Mouse (Mus musculus) CH12.LX (cell line): ENCODE results near the gene Nat14. TPM values are rescaled to one million over a fixed set of nuclear protein-coding genes. Genes with fewer than 3 reads are reported as not detected.
"Not testable (repeated sequence)": the region's sequence is repeated elsewhere in the genome, so short reads cannot be mapped to it uniquely, and the experiment has no call there.

Source experiments
- DNase-seq: peaks from one replicate; pipeline ENCODE4 v3.0.0-alpha.2; 2013; ENCODE audit errors: extremely low read depth
- H3K27ac ChIP-seq: 2 replicates; pipeline ENCODE4 v1.5.1; 2012; ENCODE audit warnings: low read depth, mild to moderate bottlenecking, control low read depth, moderate library complexity; ENCODE audit not compliant: insufficient read depth
- H3K27me3 ChIP-seq: replicated peaks from 2 replicates; pipeline ENCODE3; 2012; ENCODE audit warnings: inconsistent platforms
- H3K36me3 ChIP-seq, 2 experiments: replicated peaks in 1 of 2; 2 replicates each; pipeline versions ENCODE3 to v1.6.1; 2012; ENCODE audit warnings: inconsistent platforms in 1 of 2, low read length in 1 of 2, mild to moderate bottlenecking in 1 of 2, mixed read lengths in 1 of 2, moderate library complexity in 1 of 2; ENCODE audit not compliant: control insufficient read depth in 1 of 2, insufficient read depth in 1 of 2
- H3K4me1 ChIP-seq, 2 experiments: 2 replicates each; pipeline ENCODE4 v1.6.1; 2012; ENCODE audit warnings: inconsistent platforms in 1 of 2, moderate library complexity in 1 of 2; ENCODE audit not compliant: insufficient read depth in 2 of 2, control insufficient read depth in 1 of 2
- H3K4me2 ChIP-seq: 2 replicates; pipeline ENCODE4 v1.6.1; 2012; ENCODE audit warnings: low read depth, mild to moderate bottlenecking, control low read depth; ENCODE audit not compliant: poor library complexity, insufficient read depth, severe bottlenecking
- H3K4me3 ChIP-seq, 3 experiments: fragments of 150-350 bp in 1 of 3; sonication (generic) in 1 of 3; replicated peaks in 1 of 3; 2 replicates each; pipeline versions ENCODE3 to v1.5.1; 2011 to 2012; ENCODE audit warnings: low read depth in 2 of 3, low read length in 2 of 3, mild to moderate bottlenecking in 2 of 3, moderate library complexity in 2 of 3, control low read depth in 1 of 3, improper control_type of control experiment in 1 of 3, inconsistent platforms in 1 of 3, mixed read lengths in 1 of 3; ENCODE audit not compliant: poor library complexity in 1 of 3
- H3K79me2 ChIP-seq: replicated peaks from 2 replicates; pipeline ENCODE4 v1.6.1; 2012; ENCODE audit warnings: mild to moderate bottlenecking, moderate library complexity; ENCODE audit not compliant: control insufficient read depth, poor library complexity, insufficient read depth, severe bottlenecking; ENCODE audit errors: extremely low read depth
- H3K9ac ChIP-seq: 2 replicates; pipeline ENCODE4 v1.6.1; 2012; ENCODE audit warnings: low read depth, mild to moderate bottlenecking, control low read depth, moderate library complexity; ENCODE audit not compliant: insufficient read depth
- H3K9me3 ChIP-seq: replicated peaks from 2 replicates; pipeline ENCODE3; 2012; ENCODE audit warnings: low read length, inconsistent platforms, mixed read lengths
- BHLHE40 ChIP-seq: IDR thresholded peaks from 2 replicates; pipeline ENCODE4 v1.6.1; 2011; ENCODE audit warnings: mild to moderate bottlenecking, low read depth, low read length, improper control_type of control experiment
- CHD2 ChIP-seq: IDR thresholded peaks from 2 replicates; pipeline ENCODE4 v1.6.1; 2011; ENCODE audit warnings: low read length, improper control_type of control experiment
- E2F4 ChIP-seq: IDR thresholded peaks from 2 replicates; pipeline ENCODE4 v1.6.1; 2011; ENCODE audit warnings: low read depth, low read length, improper control_type of control experiment; ENCODE audit not compliant: insufficient replicate concordance
- JUND ChIP-seq: conservative IDR thresholded peaks from 2 replicates; pipeline ENCODE4 v1.6.1; 2011; ENCODE audit warnings: low read depth, low read length, improper control_type of control experiment
- MAFK ChIP-seq: IDR thresholded peaks from 2 replicates; pipeline ENCODE4 v1.6.1; 2011; ENCODE audit warnings: low read length, improper control_type of control experiment; ENCODE audit not compliant: insufficient replicate concordance
- MEF2A ChIP-seq: IDR thresholded peaks from 2 replicates; pipeline ENCODE4 v1.6.1; 2014; ENCODE audit warnings: low read depth, mild to moderate bottlenecking, inconsistent platforms, low read length, improper control_type of control experiment, borderline replicate concordance
- MXI1 ChIP-seq: IDR thresholded peaks from 2 replicates; pipeline ENCODE4 v1.6.1; 2011; ENCODE audit warnings: mild to moderate bottlenecking, low read depth, low read length, improper control_type of control experiment
- MYC ChIP-seq: IDR thresholded peaks from 2 replicates; pipeline ENCODE4 v1.6.1; 2011; ENCODE audit warnings: low read depth, mild to moderate bottlenecking, improper control_type of control experiment, low read length
- NELFE ChIP-seq: IDR thresholded peaks from 2 replicates; pipeline ENCODE4 v1.6.1; 2011; ENCODE audit warnings: low read depth, low read length, improper control_type of control experiment
- PAX5 ChIP-seq: IDR thresholded peaks from 2 replicates; pipeline ENCODE4 v1.6.1; 2012; ENCODE audit warnings: low read length, inconsistent platforms, mixed read lengths
- RAD21 ChIP-seq: IDR thresholded peaks from 2 replicates; pipeline ENCODE4 v1.6.1; 2011; ENCODE audit warnings: low read depth, mild to moderate bottlenecking, low read length, improper control_type of control experiment, moderate library complexity
- SMC3 ChIP-seq: IDR thresholded peaks from 2 replicates; pipeline ENCODE4 v1.6.1; 2011; ENCODE audit warnings: low read depth, low read length, improper control_type of control experiment
- USF1 ChIP-seq: IDR thresholded peaks from 2 replicates; pipeline ENCODE4 v1.6.1; 2014; ENCODE audit warnings: low read depth, mild to moderate bottlenecking, inconsistent platforms, low read length, improper control_type of control experiment
- USF2 ChIP-seq: conservative IDR thresholded peaks from 2 replicates; pipeline ENCODE4 v1.6.1; 2011; ENCODE audit warnings: low read depth, low read length, improper control_type of control experiment
- ZC3H11A ChIP-seq: IDR thresholded peaks from 2 replicates; pipeline ENCODE4 v1.6.1; 2012; ENCODE audit warnings: low read depth, mild to moderate bottlenecking, inconsistent platforms, low read length, improper control_type of control experiment
- ZMIZ1 ChIP-seq: IDR thresholded peaks from 2 replicates; pipeline ENCODE4 v1.6.1; 2012; ENCODE audit warnings: low read depth, mild to moderate bottlenecking, inconsistent platforms, low read length, improper control_type of control experiment
- ZNF384 ChIP-seq: IDR thresholded peaks from 2 replicates; pipeline ENCODE4 v1.6.1; 2012; ENCODE audit warnings: low read depth, low read length, improper control_type of control experiment, inconsistent platforms
- dilution Hi-C: fragments of 300-500 bp; cut with MboI; formaldehyde crosslinking; loops from 2 replicates; pipeline ENCODE4 v1.14.3; 2020; ENCODE audit warnings: low sequenced_read_pairs; ENCODE audit not compliant: extremely low pct_unique_long_range_greater_than_20kb, extremely low pct_ligation_motif_present
- in situ Hi-C: fragments of 300-500 bp; cut with MboI; formaldehyde crosslinking; loops from 3 replicates; pipeline ENCODE4 v1.14.3; 2019; ENCODE audit warnings: low sequenced_read_pairs, low pct_ligation_motif_present, low pct_unique_long_range_greater_than_20kb, mixed read lengths
- polyA plus RNA-seq: library from polyadenylated mRNA; unstranded; fragments of >175 nt; gene quantifications from 2 replicates; pipeline ENCODE4 v1.2.1, GENCODE M21; 2012; ENCODE audit warnings: low read depth; ENCODE audit not compliant: insufficient read length
- total RNA-seq, 2 experiments: library from RNA; depleted of rRNA; stranded (reverse); fragments of 300-350 nt in 1 of 2; fragments of >200 nt in 1 of 2; gene quantifications; 2 replicates each; pipeline ENCODE4 v1.2.3; 2012 to 2014

Gene Nat14
- total and polyA plus RNA-seq, 3 experiments: 0.27 to 1.3 (median 0.97) TPM

DNA sequence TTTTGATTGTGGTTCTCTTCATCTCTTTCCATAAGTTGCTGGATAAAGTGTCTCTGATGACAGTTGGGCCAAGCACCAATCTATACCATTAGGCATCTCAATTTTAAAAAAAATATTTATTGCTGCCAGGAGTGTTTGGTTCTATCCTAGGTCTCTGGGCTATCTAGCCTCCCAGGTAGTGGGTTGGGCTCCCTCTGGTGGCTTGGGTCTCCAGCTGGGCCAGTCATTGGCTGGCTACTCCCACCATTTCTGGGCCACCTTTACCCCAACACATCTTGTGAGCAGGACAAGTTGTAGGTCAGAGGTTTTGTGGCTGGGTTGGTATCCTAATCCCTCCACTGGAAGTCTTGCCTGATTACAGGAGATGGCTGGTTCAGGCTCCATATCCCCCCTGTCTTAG lies 43.6 kb upstream of the Nat14 start (continued):
- TF ChIP-seq RAD21: peak; percentile 48
- no peak for TF ChIP-seq USF1
- 0 out of 2 replicates have a peak, but pooled peaks have one; percentile 26 for TF ChIP-seq ZNF384
- no peak for TF ChIP-seq PAX5
- no peak for TF ChIP-seq NELFE
- no peak for TF ChIP-seq MXI1
- peak; percentile 80 for TF ChIP-seq SMC3
- no peak for TF ChIP-seq ZC3H11A

DNA sequence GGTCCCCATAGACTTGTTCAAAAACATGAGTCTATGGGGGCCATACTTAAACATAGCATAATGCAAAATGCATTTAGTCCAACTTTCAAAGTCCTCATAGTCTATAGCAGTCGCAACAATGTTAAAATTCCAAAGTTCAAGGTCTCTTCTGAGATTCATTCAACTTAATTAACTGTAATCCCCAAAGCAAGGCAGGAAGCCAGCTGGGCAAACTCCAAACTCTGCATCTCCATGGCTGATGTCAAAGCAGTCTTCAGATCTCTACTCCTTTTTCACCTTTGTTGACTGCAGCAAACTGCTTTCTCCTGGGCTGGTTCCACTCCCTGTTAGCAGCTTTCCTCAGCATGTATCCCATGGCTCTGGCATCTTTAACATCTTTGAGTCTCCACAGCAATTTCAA lies 42.8 kb upstream of the Nat14 start:
- dilution Hi-C loops: not testable (repeated sequence)

DNA sequence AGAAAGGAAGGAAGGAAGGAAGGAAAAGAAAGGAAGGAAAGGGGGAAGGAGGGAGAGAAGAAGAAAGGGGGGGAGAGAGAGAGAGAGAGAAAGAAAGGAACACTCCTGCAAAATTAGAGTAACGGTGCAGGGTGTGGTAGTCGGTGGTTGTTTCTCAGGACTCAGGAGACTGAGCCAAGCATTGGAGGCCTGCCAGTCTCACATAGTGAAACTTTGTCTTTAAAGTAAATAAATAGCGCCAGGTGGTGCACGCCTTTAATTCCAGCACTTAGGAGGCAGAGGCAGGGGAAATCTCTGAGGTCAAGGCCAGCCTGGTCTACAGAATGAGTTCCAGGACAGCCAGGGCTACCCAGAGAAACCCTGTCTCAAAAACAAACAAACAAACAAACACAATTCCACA lies 35.1 kb upstream of the Nat14 start:
- in situ Hi-C loops: no loop called here

More for the DNA sequence above, 42.8 kb upstream of the Nat14 start:
- in situ Hi-C loops, H3K79me2 ChIP-seq, H3K9me3 ChIP-seq, H3K27ac ChIP-seq, H3K27me3 ChIP-seq, DNase-seq, H3K4me2 ChIP-seq, H3K4me3 ChIP-seq, H3K9ac ChIP-seq, H3K36me3 ChIP-seq: not testable (repeated sequence)
- H3K4me1 ChIP-seq: peaks cover 6 to 14% of the 10 kb centered on the region in 2 experiments

More for the DNA sequence above, 35.1 kb upstream of the Nat14 start:
- H3K4me3 ChIP-seq: no peak overlapping the region
- dilution Hi-C loops: no loop called here
- H3K36me3 ChIP-seq: peaks cover 2 to 37% of the 10 kb centered on the region in 2 experiments
- no peak for DNase-seq
- H3K27me3 ChIP-seq: no peaks in the 10 kb centered on the region
- no peak for TF ChIP-seq MYC
- no peak for TF ChIP-seq USF2
- no peak for TF ChIP-seq E2F4
- no peak for TF ChIP-seq ZNF384
- no peak for TF ChIP-seq CHD2
- TF ChIP-seq USF1: no peak
- TF ChIP-seq MAFK: no peak
- no peak for TF ChIP-seq ZC3H11A
- TF ChIP-seq MEF2A: no peak
- TF ChIP-seq BHLHE40: no peak
- TF ChIP-seq JUND: no peak
- TF ChIP-seq ZMIZ1: no peak
- TF ChIP-seq SMC3: no peak
- no peak overlapping the region for H3K9ac ChIP-seq
- peaks cover 3% of the 10 kb centered on the region for H3K9me3 ChIP-seq
- H3K27ac ChIP-seq: no peak overlapping the region
- H3K4me1 ChIP-seq: no peaks in the 10 kb centered on the region
- no peaks in the 10 kb centered on the region for H3K79me2 ChIP-seq
- H3K4me2 ChIP-seq: no peak overlapping the region
